Mouse (Mus musculus): ENCODE measurements around the gene Skint5.

- TF ChIP-seq CTCF (IDR thresholded peaks at IDR 0.05; ENCODE audit: borderline replicate concordance, extremely low read depth, insufficient read depth, insufficient read length) (no peak), POLR2A (IDR thresholded peaks at IDR 0.05; ENCODE audit: borderline replicate concordance, extremely low read depth, insufficient read depth, insufficient read length, poor library complexity, severe bottlenecking) (no peak)
Measured at GRCm38 (mm10) chr4:113999403-113999802, at the start of gene Skint5.

All from brain, embryonic 14.5 days (tissue).